Comparison of ENCODE assay signal across 12 mouse cellular contexts in the genomic region with DNA sequence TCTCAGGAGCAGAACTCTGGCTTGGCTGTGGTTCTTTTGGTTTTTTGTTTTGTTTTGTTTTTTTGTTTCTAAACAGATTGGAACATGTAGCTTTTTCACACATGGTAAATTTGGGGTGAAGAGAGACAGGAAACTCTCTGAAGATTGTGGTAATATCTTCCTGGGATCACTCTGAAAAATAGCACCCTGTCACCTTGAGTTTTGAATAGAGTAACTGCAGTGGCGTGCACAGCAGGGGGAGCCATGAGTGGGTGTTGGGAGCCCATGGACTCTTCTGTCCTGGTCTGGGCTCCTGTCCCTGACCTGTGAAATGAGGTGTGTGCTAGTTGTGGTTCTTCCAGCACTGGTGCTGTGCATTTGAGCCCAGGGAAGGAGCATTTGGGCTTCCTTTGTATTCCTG.
DNase-seq lines count a peak whose midpoint lies in the region; ATAC-seq and TF ChIP-seq lines count a peak whose summit lies in the region.
"Had no signal": no experiment of that assay in that cellular context is flagged by ENCODE, and none has a peak within 500 bp of the region (broad histone marks: within the 10 kb centered on the region; RNA-seq: fewer than 3 reads in every experiment).

No protein-coding gene starts in this region.

- no peaks in the 10 kb centered on the region for H3K36me3 ChIP-seq in heart, postnatal 0 days (replicated peaks; ENCODE audit: control insufficient read depth, insufficient read depth, low read length)
- H3K36me3 ChIP-seq: limb, embryonic 10.5 days; lung, embryonic 15.5 days had no signal

- TF ChIP-seq CTCF in heart, postnatal 0 days (IDR thresholded peaks at IDR 0.05; ENCODE audit: low read depth), result 0 out of 2 replicates have a peak, but pooled peaks have one; percentile 9
- TF ChIP-seq CTCF in lung, adult 2 months (IDR thresholded peaks at IDR 0.05; ENCODE audit: insufficient read depth, low read length), result peak; percentile 14; the same call in 1 of the 2 replicates

- H3K27me3 ChIP-seq in heart, postnatal 0 days (ENCODE audit: control insufficient read depth, insufficient read depth, low read length), result 0 out of 2 replicates have a peak, but pooled peaks cover 3% of the 10 kb centered on the region
- H3K27me3 ChIP-seq: lung, embryonic 15.5 days had no signal

- WGBS in heart, postnatal 0 days, result 50% methylated on average over 1 of the region's 1 CpGs
- 77% methylated on average over 1 of the region's 1 CpGs for WGBS in lung, adult 2 months

- no peak for DNase-seq in heart, postnatal 0 days (ENCODE audit: low spot score)
- DNase-seq in heart, postnatal 14 days, result no peak
- no peak for DNase-seq in lung, adult 2 months
- no peak for DNase-seq in lung, postnatal 25 days (ENCODE audit: low spot score)
- peak; percentile 60 for DNase-seq in thymus, postnatal 4 days
- DNase-seq in urinary bladder, postnatal 4 days (ENCODE audit: low spot score in 2 of 2), result no peak
- DNase-seq: cerebellum, adult 9-10 months; heart, postnatal 4 days had no signal

- H3K9me3 ChIP-seq in heart, postnatal 0 days (replicated peaks; ENCODE audit: control insufficient read depth, low read length), result no peaks in the 10 kb centered on the region
- H3K9me3 ChIP-seq: limb, embryonic 10.5 days; lung, embryonic 15.5 days had no signal

- H3K4me2 ChIP-seq in heart, postnatal 0 days (ENCODE audit: low read depth, low read length), result no peak overlapping the region
- H3K4me2 ChIP-seq: lung, embryonic 15.5 days had no signal

- H3K27ac ChIP-seq in heart, postnatal 0 days (ENCODE audit: low read depth), result no peak overlapping the region
- H3K27ac ChIP-seq: limb, embryonic 10.5 days; lung, embryonic 15.5 days had no signal

- no peak overlapping the region for H3K4me3 ChIP-seq in heart, postnatal 0 days (ENCODE audit: low read depth, low read length)
- H3K4me3 ChIP-seq in lung, adult 2 months (replicated peaks; ENCODE audit: extremely low read depth, low read depth, low read length), result no peak overlapping the region
- H3K4me3 ChIP-seq: limb, embryonic 10.5 days; lung, embryonic 15.5 days; myocyte had no signal

- no peak overlapping the region for H3K9ac ChIP-seq in heart, postnatal 0 days (replicated peaks; ENCODE audit: low read depth, low read length)
- H3K9ac ChIP-seq: lung, embryonic 15.5 days had no signal

- TF ChIP-seq EP300 in heart, postnatal 0 days (IDR thresholded peaks at IDR 0.05; ENCODE audit: low read depth), result no peak

- H3K4me1 ChIP-seq in heart, postnatal 0 days (ENCODE audit: control insufficient read depth, insufficient read depth), result no peaks in the 10 kb centered on the region
- H3K4me1 ChIP-seq in lung, adult 2 months (ENCODE audit: control insufficient read depth, insufficient read depth, low read length), result no peaks in the 10 kb centered on the region
- H3K4me1 ChIP-seq: lung, embryonic 15.5 days had no signal

- TF ChIP-seq POLR2A in lung, adult 2 months (IDR thresholded peaks at IDR 0.05; ENCODE audit: borderline replicate concordance, extremely low read depth, low read depth, low read length), result no peak

- ATAC-seq in heart, postnatal 0 days (ENCODE audit: insufficient read depth, low read depth), result no peak
- ATAC-seq in inflammation-experienced regulatory T-cells, adult 6 months, result peak; percentile 43

- intact Hi-C loops in heart, postnatal 14 days (cut with DNase I), result no loop called here
